Mouse (Mus musculus): Measurements from ENCODE around the gene Olfr250.
"Not testable (repeated sequence)": the region's sequence is repeated elsewhere in the genome, so short reads cannot be mapped to it uniquely, and the experiment has no call there.

Gene Olfr250

GRCm38 (mm10) chr9:38366596-38366995 is at the start of gene Olfr250:
Gene Olfr250 (plus strand): TSS chr9:38366896.
- DNase-seq (ENCODE audit: low read depth): no peak

DNA sequence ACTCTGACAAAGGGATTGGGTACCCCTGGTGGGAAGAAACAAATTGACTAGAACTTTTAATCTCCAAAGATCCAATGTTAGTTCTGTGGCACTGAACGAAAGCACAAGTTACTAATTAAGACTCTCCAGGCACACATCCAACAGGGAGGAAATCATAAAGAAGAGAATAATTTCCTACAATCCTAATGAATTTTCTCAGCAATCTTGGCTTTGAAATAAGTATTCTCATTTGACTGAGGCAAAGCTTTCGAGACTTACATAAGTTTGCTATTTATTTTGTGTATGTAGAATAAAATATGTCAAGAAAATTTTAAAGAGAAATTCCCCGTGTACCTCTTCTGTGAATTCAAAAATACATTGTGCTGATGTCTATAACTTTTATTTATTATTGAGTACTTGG is 37.9 kb upstream of the Olfr250 start, which contains the start of gene Olfr25:
Gene Olfr25, plus strand, starts transcription at position 301 of the 400 bp plus-strand sequence.
- no peak for DNase-seq (ENCODE audit: low read depth)

GRCm38 (mm10) chr9:38348111-38348510 is 18.6 kb upstream of the Olfr250 start, which contains the start of gene Olfr898:
Gene Olfr898 (plus strand): TSS chr9:38348411.
- DNase-seq (ENCODE audit: low read depth): no peak

DNA sequence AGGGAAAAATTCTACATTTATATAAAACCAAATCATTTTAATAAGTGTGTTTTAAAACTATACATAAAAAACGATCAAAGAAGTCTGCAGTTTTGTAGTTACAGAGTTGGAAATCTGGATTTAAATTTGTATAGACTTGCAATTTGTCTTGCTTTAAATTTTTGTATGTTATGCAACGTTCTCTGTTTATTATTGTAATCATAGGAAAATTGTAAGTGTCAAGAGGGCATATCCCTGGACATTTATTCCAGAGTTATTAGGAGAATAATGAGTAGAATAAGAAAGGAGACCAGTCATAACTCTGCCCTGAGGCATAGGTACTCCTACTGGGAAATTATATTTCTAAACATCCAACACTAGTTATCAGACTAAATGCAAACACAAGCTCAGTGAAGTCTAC is 10.1 kb downstream of the Olfr250 start, which contains the start of gene Olfr251:
Gene Olfr251, plus strand, starts transcription at position 301 of the 400 bp plus-strand sequence.
- no peak for DNase-seq (ENCODE audit: low read depth)

- DNase-seq (ENCODE audit: low read depth): no peak
Observed at GRCm38 (mm10) chr9:38401398-38401797, 34.7 kb downstream of the Olfr250 start, which contains the start of gene Olfr147. Gene Olfr147 (plus strand): TSS chr9:38401698.

DNA sequence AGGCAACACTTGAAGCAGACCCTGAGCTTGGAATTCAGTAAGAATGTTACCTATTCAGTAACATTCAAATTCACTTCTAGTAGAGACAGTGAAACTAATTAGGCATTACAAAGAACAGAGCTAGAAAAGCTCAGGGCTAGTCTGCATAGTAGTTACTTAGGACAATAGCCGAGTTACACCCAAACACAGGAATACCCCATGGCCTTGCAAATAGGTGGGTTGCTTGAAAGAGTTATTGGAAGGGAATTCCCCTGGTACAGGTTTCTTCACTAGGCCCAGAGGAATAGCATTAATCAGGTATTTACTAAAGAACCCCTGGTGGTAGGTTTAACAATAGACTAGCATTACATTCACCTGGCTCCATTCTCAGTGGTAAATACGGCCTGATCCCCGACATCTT is 40.8 kb downstream of the Olfr250 start:
- not testable (repeated sequence) for DNase-seq (ENCODE audit: low read depth)

- DNase-seq (ENCODE audit: low read depth): not testable (repeated sequence)
Observed at GRCm38 (mm10) chr9:38413502-38413901, 46.8 kb downstream of the Olfr250 start.
